Mouse (Mus musculus) testis, adult 2 months (tissue): ENCODE measurements around the gene Gm45521.
A peak's percentile ranks its signal among the peaks of the same experiment; 100 is the strongest.

Source experiments
- CTCF ChIP-seq: fragments of 200-500 bp; IDR thresholded peaks from 2 replicates; pipeline ENCODE4 v1.5.1; 2012; ENCODE audit warnings: low read depth, mild to moderate bottlenecking, inconsistent platforms, low read length, moderate library complexity; ENCODE audit not compliant: control insufficient read depth, insufficient read depth, insufficient replicate concordance
- POLR2A ChIP-seq: fragments of 200-500 bp; IDR thresholded peaks from 2 replicates; pipeline ENCODE4 v1.6.1; 2012; ENCODE audit warnings: low read depth, mild to moderate bottlenecking, inconsistent platforms, low read length, moderate library complexity; ENCODE audit not compliant: control insufficient read depth

GRCm38 (mm10) chr14:7960616-7961015 lies 3.5 kb downstream of the Gm45521 start:
- TF ChIP-seq POLR2A (no peak), CTCF (peak; percentile 40; the same call in 1 of the 2 replicates)
